Mouse (Mus musculus): ENCODE measurements around the gene D1Ertd622e.
"Not testable (repeated sequence)": the region's sequence is repeated elsewhere in the genome, so short reads cannot be mapped to it uniquely, and the experiment has no call there.

Gene D1Ertd622e

GRCm38 (mm10) chr1:97632545-97633256, 29.2 kb downstream of the D1Ertd622e start:
- DNase-seq = no peak

GRCm38 (mm10) chr1:97631843-97632470, 29.9 kb downstream of the D1Ertd622e start:
- DNase-seq = no peak

- DNase-seq = no peak
Measured at GRCm38 (mm10) chr1:97630146-97630545, 31.7 kb downstream of the D1Ertd622e start.

- DNase-seq = no peak
Measured at GRCm38 (mm10) chr1:97628859-97629258, 33.0 kb downstream of the D1Ertd622e start.

- DNase-seq = no peak
Measured at GRCm38 (mm10) chr1:97628016-97628415, 33.9 kb downstream of the D1Ertd622e start.

GRCm38 (mm10) chr1:97625427-97625826, 36.4 kb downstream of the D1Ertd622e start:
- no peak for DNase-seq

GRCm38 (mm10) chr1:97624386-97624785, 37.5 kb downstream of the D1Ertd622e start:
- DNase-seq = no peak

- DNase-seq = no peak
Measured at GRCm38 (mm10) chr1:97623214-97623856, 38.5 kb downstream of the D1Ertd622e start.

GRCm38 (mm10) chr1:97622574-97623208, 39.2 kb downstream of the D1Ertd622e start:
- DNase-seq = no peak

GRCm38 (mm10) chr1:97619621-97620320, 42.1 kb downstream of the D1Ertd622e start:
- no peak for DNase-seq

- DNase-seq = no peak
Measured at GRCm38 (mm10) chr1:97615525-97615924, 46.3 kb downstream of the D1Ertd622e start.

GRCm38 (mm10) chr1:97614531-97615462, 47.1 kb downstream of the D1Ertd622e start:
- no peak for DNase-seq

GRCm38 (mm10) chr1:97611747-97612146, 50.1 kb downstream of the D1Ertd622e start:
- no peak for DNase-seq

GRCm38 (mm10) chr1:97603361-97603760, 58.5 kb downstream of the D1Ertd622e start:
- no peak for DNase-seq

GRCm38 (mm10) chr1:97600371-97600770, 61.5 kb downstream of the D1Ertd622e start:
- no peak for DNase-seq

GRCm38 (mm10) chr1:97599101-97599500, 62.8 kb downstream of the D1Ertd622e start:
- DNase-seq = no peak

GRCm38 (mm10) chr1:97588561-97588960, 73.3 kb downstream of the D1Ertd622e start:
- DNase-seq = no peak

GRCm38 (mm10) chr1:97585106-97585505, 76.8 kb downstream of the D1Ertd622e start:
- DNase-seq = no peak

- DNase-seq = no peak
Measured at GRCm38 (mm10) chr1:97584171-97584570, 77.7 kb downstream of the D1Ertd622e start.

- DNase-seq = no peak
Measured at GRCm38 (mm10) chr1:97583085-97583484, 78.8 kb downstream of the D1Ertd622e start.

- not testable (repeated sequence) for DNase-seq
Measured at GRCm38 (mm10) chr1:97580680-97581079, 81.2 kb downstream of the D1Ertd622e start.

- DNase-seq = no peak
Measured at GRCm38 (mm10) chr1:97580270-97580669, 81.6 kb downstream of the D1Ertd622e start.

All from cerebellum, postnatal 25 days (tissue).